Mouse (Mus musculus) c-Kit-positive CD71-positive TER-119-positive erythroid progenitor cells, embryonic 14.5 days (primary cell): ENCODE results near the gene Flt1.

ENCODE experiments used
- DNase-seq: peaks from one replicate; pipeline ENCODE4 v3.0.0-alpha.2; 2013; ENCODE audit warnings: low spot score

The Flt1 gene

GRCm38 (mm10) chr5:147724945-147725830, 623 bp downstream of the Flt1 start:
- no peak for DNase-seq

- no peak for DNase-seq
Measured at GRCm38 (mm10) chr5:147724391-147724790, 1.4 kb downstream of the Flt1 start.

GRCm38 (mm10) chr5:147723811-147724210, 2.0 kb downstream of the Flt1 start:
- no peak for DNase-seq

- no peak for DNase-seq
Measured at GRCm38 (mm10) chr5:147721438-147721837, 4.4 kb downstream of the Flt1 start.

GRCm38 (mm10) chr5:147718335-147718734, 7.5 kb downstream of the Flt1 start:
- no peak for DNase-seq

GRCm38 (mm10) chr5:147716697-147717217, 9.1 kb downstream of the Flt1 start:
- DNase-seq, result no peak

- no peak for DNase-seq
Measured at GRCm38 (mm10) chr5:147716276-147716675, 9.5 kb downstream of the Flt1 start.

- DNase-seq, result no peak
Measured at GRCm38 (mm10) chr5:147715391-147715790, 10.4 kb downstream of the Flt1 start.

- no peak for DNase-seq
Measured at GRCm38 (mm10) chr5:147708500-147708899, 17.3 kb downstream of the Flt1 start.

- no peak for DNase-seq
Measured at GRCm38 (mm10) chr5:147707479-147707878, 18.3 kb downstream of the Flt1 start.

- DNase-seq, result no peak
Measured at GRCm38 (mm10) chr5:147704890-147705289, 20.9 kb downstream of the Flt1 start.

GRCm38 (mm10) chr5:147702423-147702822, 23.4 kb downstream of the Flt1 start:
- DNase-seq, result no peak

GRCm38 (mm10) chr5:147701024-147701423, 24.8 kb downstream of the Flt1 start:
- DNase-seq, result no peak

GRCm38 (mm10) chr5:147698044-147698443, 27.8 kb downstream of the Flt1 start:
- DNase-seq, result no peak

GRCm38 (mm10) chr5:147697165-147697564, 28.6 kb downstream of the Flt1 start:
- DNase-seq, result no peak

GRCm38 (mm10) chr5:147692622-147693021, 33.2 kb downstream of the Flt1 start:
- no peak for DNase-seq

GRCm38 (mm10) chr5:147683707-147684323, 42.0 kb downstream of the Flt1 start:
- DNase-seq, result no peak

- no peak for DNase-seq
Measured at GRCm38 (mm10) chr5:147681224-147681623, 44.6 kb downstream of the Flt1 start.

GRCm38 (mm10) chr5:147680711-147681110, 45.1 kb downstream of the Flt1 start:
- no peak for DNase-seq

- DNase-seq, result no peak
Measured at GRCm38 (mm10) chr5:147679316-147679715, 46.5 kb downstream of the Flt1 start.

- DNase-seq, result no peak
Measured at GRCm38 (mm10) chr5:147675791-147676190, 50.0 kb downstream of the Flt1 start.

GRCm38 (mm10) chr5:147671765-147672424, 53.9 kb downstream of the Flt1 start:
- no peak for DNase-seq
